24 mouse cellular contexts compared by ENCODE assay signal in the genomic region with DNA sequence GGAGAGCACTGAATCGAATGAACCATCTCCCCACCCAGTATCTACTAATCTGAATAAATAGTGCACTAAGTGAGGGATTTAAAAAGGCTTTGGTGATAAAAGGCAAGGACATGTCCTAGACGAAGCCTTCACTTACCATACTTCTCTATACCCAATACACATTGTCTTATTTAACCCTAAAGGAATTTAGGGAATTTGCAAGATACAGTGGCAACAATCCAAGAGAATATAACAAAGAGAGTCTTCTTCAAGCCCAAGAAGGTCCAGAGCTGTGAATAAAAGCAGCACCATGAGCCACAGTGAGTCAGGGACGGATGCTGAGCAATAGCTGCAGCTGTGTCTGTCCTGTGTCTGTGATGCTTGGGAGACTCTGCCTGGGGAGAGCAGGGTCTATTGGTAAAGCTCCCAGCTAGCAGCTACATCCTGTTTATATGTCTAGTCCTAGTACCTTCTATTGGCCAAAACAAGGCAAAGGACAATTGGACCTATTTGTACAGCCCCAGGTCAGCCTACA.
"Had no signal": no experiment of that assay in that cellular context is flagged by ENCODE, and none has a peak within 500 bp of the region (broad histone marks: within the 10 kb centered on the region; RNA-seq: fewer than 3 reads in every experiment).

No protein-coding gene starts in this region.

- H3K4me1 ChIP-seq: liver, embryonic 12.5 days; liver, embryonic 15.5 days; lung, embryonic 15.5 days; megakaryocyte, embryonic 14.5 days; neural tube, embryonic 13.5 days had no signal

- H3K9ac ChIP-seq: limb, embryonic 13.5 days; liver, embryonic 12.5 days; liver, embryonic 15.5 days; lung, embryonic 15.5 days; neural tube, embryonic 13.5 days had no signal

- DNase-seq: kidney, adult 18-20 months; kidney, adult 9 months; kidney, postnatal 4 days; left cerebral cortex, postnatal 4 days; liver; lung, adult 18-20 months; lung, postnatal 10 days; lung, postnatal 36 days; midbrain, embryonic 14.5 days; right cerebral cortex, adult 18-20 months; right cerebral cortex, postnatal 14 days; right cerebral cortex, postnatal 4 days; thymus, adult 2 months; thymus, postnatal 14 days; thymus, postnatal 4 days had no signal

- H3K4me3 ChIP-seq: limb, embryonic 13.5 days; liver, embryonic 12.5 days; liver, embryonic 15.5 days; lung, embryonic 15.5 days; megakaryocyte, embryonic 14.5 days; neural tube, embryonic 13.5 days had no signal

- H3K4me2 ChIP-seq: limb, embryonic 13.5 days; liver, embryonic 12.5 days; liver, embryonic 15.5 days; lung, embryonic 15.5 days; midbrain, embryonic 11.5 days; neural tube, embryonic 13.5 days had no signal

- H3K9me3 ChIP-seq: liver, embryonic 12.5 days; liver, embryonic 15.5 days; lung, embryonic 15.5 days; neural tube, embryonic 13.5 days had no signal

- ATAC-seq: liver, embryonic 12.5 days had no signal

- H3K27me3 ChIP-seq: limb, embryonic 13.5 days; liver, embryonic 12.5 days; liver, embryonic 15.5 days; lung, embryonic 15.5 days; megakaryocyte, embryonic 14.5 days; neural tube, embryonic 13.5 days had no signal

- H3K36me3 ChIP-seq: limb, embryonic 13.5 days; liver, embryonic 12.5 days; liver, embryonic 15.5 days; lung, embryonic 15.5 days; neural tube, embryonic 13.5 days had no signal

- H3K27ac ChIP-seq: kidney, postnatal 0 days; limb, embryonic 13.5 days; liver, embryonic 12.5 days; liver, embryonic 15.5 days; lung, embryonic 15.5 days; neural tube, embryonic 13.5 days; stomach, postnatal 0 days had no signal
